Mouse (Mus musculus) cortical plate, adult 2 months (tissue): ENCODE measurements at regions not wholly inside any gene's neighbourhood (a gene's known extent, or its start where the extent isn't known, plus 50 kb on each side); places are given as distances from the start of the nearest gene placed in this dataset.

Source experiments
- CTCF ChIP-seq: fragments of 200-500 bp; IDR thresholded peaks from 2 replicates; pipeline ENCODE4 v1.5.1; 2011; ENCODE audit warnings: mild to moderate bottlenecking, control low read depth, low read length; ENCODE audit not compliant: insufficient read depth; ENCODE audit errors: extremely low read depth
- POLR2A ChIP-seq: fragments of 200-500 bp; IDR thresholded peaks from 2 replicates; pipeline ENCODE4 v1.6.1; 2011; ENCODE audit warnings: mild to moderate bottlenecking, low read length, control low read depth; ENCODE audit not compliant: insufficient read depth; ENCODE audit errors: extremely low read depth

GRCm38 (mm10) chr2:21037181-21037580, 68.5 kb upstream of the Arhgap21 start:
- TF ChIP-seq POLR2A, result no peak
- TF ChIP-seq CTCF, result no peak
